Mouse (Mus musculus): ENCODE data around the gene Samm50.

The Samm50 gene

DNA sequence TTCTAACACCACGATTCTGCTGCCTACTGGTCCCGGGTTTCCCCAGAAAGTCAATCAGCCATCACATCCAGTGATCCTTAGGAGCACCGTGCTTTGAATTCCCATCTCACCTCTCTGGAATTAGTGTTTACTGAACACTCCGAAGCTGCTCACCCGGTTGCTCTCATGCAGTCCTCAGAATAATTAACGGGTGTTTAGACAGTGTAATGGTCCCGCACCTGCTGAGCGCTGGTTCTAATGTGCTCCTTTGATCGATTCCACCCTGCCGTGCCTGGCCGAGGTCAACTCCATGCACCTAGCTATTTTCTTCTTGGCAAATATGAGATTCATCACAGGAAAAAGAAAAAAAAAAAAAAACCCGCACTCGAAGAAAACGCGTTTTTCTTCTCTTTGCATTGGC lies 46.5 kb downstream of the Samm50 start:
- DNase-seq (ENCODE audit: low spot score), result no peak

DNA sequence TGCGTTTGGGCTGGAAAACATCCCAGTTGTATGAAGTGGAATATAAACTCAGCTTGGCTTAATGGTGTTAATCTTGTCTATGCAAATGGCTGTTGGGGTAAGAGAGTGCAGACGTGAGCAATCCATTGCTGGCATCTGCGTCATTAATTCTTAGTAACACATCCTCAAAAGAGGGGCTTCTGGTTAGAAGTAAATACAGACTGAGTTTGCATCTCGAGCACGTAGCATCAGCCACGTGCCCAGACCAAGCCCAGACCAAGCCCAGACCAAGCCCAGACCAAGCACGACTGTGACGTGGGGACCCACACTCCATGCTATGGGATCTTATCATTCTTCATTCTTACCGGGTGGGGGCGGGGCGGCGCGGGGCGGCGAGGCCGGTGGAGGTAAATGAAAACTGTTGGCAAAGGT lies 47.0 kb downstream of the Samm50 start:
- DNase-seq (ENCODE audit: low spot score), result no peak

DNA sequence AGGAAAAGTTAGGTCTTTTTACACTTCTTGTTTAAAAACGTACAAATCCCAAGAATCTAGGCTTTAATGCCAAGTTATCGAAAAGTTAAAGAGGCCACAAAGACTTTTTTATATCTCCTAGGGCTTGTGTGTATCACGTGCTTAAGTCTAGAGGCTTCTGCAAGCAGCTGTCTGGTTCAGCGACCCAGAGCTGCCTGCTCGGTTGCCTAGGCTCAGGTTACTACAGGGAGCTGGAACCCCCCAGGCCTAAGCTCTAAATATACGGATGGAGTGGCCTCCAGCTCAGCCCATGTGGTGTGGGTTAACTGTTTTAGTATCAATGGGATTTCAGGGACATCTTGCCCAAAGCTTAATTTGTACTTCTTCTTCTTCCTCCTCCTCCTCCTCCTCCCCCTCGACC lies 49.5 kb downstream of the Samm50 start:
- DNase-seq (ENCODE audit: low spot score), result no peak

DNA sequence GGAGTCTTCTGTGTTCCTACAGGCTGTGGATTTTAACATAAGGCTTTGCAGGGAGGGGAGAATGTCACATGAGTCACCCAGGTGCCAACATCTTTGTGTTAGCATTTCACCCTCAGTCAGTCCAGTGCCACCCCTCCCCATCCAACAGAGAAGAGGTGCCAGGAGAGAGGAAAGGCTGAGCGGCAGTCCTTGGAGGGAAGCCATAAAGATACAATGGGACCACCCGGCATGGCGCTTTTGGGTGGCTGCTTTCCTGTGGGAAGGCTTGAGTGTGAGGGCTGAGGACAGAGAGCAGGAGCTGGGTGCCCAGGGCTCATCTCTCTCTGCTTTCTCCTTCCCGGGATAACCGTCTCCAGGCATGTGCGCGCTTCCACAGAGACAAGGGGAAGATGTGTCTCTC lies 53.1 kb downstream of the Samm50 start:
- DNase-seq (ENCODE audit: low spot score), result no peak

DNA sequence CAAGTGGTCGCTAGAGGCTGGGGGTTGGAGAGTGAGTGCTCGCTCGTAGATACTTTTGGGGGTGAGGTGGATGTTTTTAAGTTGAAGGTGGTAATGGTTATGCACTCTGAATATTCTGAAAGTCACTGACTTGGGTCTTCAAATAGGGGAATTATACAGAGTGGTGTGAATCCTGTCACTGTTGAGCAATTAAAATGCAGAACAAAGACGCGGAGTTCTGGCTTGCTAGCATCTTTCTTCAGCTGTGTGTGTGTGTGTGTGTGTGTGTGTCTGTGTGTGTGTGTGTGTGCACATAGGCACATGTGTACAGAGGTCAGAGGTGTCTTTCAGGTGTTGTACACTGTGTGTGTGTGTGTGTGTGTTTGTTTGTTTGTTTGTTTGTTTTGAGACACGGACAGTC lies 54.2 kb downstream of the Samm50 start:
- no peak for DNase-seq (ENCODE audit: low spot score)

DNA sequence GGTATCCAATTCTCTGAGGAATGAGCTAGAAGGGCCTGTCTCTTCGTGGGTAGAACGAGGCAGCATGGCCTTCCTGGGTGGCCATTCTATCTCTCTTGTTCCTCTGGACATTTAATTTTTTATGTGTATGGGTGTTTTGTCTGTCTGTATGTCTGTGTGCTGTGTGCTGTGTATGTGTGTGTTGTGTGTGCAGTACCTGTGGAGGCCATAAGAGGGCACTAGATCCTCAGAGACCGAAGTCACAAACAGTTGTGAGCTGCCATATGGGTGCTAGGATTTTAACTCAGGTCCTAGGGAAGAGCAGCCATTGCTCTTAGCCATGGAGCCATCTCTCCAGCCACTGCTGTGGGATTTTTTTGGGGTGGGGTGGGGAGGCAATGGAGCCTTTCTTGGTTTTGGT lies 55.3 kb downstream of the Samm50 start:
- no peak for DNase-seq (ENCODE audit: low spot score)

DNA sequence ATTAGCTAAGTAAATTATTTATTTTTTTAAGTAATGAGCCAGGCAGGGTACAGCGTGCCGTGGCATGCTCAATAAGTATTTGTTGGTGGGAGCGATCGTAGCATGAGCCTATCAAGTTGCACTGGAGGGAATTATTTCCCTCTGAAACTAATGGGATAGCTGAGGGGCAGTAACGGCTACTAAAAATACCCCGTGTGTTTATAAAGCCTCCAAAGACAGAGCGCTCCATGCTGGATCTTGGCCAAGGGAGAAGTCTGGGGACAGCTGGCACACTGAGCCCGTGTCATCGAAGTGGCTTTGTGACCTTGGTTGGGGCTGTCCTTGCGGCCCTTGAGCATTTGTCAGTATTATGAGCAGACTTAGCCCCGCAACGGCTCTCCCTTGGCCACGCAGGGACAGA lies 59.2 kb downstream of the Samm50 start:
- DNase-seq (ENCODE audit: low spot score), result no peak

DNA sequence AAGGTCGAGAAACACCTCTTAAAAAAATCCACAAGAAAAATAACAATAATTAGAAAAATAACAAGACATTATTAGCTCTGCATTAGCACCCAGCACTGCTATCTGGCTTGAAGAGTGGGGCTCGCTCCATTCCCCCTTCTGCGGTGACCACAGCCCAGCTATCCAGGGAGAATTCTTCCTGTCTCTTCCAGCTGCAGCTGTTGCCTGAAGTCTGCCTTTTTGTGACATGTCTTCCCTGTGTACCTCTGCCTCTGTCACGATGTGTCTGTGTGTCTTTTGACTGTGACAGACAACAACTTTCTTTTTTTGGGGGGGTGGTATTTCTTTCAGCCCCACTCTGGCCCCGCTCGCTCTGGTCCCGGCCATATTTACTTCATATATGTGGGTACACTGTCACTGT lies 60.6 kb downstream of the Samm50 start:
- no peak for DNase-seq (ENCODE audit: low spot score)

DNA sequence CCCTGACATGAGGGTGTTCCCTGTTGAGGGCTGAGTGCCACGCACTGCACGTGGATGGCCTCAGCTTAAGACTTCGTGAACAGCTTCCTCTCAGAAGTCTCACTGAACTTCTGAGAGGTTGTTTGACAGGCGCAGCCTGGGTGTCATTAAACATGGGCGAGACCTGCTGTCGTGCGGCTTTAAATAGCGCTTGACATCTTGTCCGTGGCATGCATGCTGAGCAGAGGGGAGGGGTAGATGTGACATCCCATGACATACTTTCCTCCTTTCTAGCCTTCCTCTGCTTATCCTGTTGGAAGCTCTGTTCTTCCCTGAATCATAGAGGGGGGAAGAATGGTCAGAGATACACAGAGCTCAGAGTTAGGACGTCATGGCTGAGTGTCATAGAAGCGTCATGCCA lies 61.7 kb downstream of the Samm50 start:
- DNase-seq (ENCODE audit: low spot score), result no peak

DNA sequence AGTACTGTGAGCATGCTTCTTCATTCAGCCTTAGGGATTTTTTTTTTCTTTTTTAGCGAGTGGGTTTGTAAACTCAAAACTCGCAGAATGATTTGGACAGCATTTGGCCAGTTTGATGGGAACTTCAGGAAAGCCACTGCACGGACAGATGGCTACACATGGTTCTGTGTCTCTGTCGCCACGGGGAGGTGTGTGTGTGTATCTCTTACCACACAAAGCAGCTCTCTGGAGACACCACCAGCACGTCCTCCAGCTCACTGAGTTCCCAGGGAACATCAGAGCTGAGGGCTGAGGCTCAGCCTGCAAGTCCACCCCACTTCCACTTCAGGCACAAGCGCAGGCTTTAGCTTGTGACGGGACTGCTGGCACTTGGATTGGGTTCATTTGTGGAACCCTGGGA lies 62.3 kb downstream of the Samm50 start:
- DNase-seq (ENCODE audit: low spot score), result no peak

DNA sequence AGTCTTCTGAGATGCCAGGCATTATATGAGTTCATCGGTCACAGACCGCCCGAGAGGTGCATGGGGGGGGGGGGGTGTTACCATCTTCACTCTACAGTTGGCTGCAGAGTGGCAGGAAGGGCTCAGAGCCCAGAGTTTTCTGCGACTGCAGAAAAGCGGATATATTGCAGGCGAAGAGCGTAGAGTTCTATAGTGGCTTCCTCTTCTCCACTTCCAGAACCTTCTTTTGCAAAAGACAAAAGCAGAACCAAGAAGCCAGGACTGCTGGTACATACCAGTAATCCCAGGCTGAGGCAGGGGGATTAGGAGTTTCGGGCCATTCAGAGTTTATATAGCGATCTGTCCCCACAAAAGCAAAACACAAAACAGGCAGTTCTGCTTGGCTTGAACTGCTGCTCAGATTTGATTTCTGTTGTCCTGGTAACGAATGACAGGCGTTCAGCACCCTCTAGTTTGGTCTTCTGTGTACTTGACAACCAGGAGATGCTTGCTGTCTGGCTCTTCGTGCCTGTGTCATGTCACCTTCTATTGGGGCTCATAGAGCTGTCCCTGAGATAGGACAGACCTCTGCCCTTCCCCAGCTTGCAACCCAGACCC lies 64.3 kb downstream of the Samm50 start:
- no peak for DNase-seq (ENCODE audit: low spot score)

DNA sequence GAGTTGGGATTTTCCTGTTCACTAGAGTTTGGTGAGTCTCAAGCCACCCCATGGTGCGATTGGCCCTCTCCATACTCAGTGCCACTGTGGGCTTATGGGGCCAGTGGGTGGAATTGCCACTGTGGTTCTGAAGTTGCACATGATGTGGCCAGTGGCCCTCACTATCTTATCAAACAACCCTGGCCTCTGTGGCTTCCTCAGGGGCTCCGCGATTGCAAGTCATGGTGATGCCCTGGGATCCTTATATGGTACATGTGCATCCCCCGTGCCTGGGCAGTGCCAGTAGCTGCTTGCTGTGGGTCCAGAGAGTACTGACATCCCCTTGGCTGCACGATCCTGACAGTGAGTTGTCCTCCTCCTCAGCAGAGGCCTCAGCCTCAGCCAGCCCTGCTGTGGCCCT lies 64.8 kb downstream of the Samm50 start:
- no peak for DNase-seq (ENCODE audit: low spot score)

DNA sequence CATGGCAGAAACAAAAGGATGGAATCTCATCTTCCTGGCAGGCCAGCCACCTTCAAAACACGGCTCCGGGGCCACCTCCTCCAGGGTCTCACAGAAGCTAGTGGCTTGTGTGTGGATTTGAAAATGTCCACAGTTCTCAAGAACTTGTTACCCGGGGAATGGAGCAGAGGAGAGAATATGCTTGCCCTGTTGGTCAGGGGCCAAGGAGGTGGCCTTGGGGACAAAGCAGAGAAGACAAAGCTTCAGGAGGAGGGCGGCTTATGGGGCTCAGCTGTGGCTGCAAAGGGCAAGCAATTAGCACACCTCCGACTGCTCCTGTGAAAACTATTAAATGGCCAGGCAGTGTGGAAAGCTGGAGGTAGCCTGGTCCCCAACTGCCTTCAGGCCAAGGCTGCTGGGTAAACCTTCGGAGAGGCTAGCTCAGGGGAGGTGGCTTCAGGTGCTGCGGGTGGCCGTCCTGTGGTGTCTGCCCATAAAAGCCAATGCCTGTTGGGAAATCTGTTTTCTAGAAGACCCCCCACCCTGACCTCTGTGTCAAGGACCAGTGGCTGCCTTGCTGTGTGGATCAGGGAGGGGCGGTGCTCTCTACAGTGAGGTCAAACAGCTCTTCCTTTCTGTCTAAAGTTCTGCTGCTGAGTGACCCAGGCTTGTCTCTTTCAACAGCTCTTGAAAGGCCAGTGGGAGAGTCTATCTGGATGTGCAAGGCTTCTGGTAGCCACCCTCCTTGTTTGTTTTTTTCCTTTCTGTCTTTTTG lies 66.7 kb downstream of the Samm50 start:
- DNase-seq (ENCODE audit: low spot score), result no peak

DNA sequence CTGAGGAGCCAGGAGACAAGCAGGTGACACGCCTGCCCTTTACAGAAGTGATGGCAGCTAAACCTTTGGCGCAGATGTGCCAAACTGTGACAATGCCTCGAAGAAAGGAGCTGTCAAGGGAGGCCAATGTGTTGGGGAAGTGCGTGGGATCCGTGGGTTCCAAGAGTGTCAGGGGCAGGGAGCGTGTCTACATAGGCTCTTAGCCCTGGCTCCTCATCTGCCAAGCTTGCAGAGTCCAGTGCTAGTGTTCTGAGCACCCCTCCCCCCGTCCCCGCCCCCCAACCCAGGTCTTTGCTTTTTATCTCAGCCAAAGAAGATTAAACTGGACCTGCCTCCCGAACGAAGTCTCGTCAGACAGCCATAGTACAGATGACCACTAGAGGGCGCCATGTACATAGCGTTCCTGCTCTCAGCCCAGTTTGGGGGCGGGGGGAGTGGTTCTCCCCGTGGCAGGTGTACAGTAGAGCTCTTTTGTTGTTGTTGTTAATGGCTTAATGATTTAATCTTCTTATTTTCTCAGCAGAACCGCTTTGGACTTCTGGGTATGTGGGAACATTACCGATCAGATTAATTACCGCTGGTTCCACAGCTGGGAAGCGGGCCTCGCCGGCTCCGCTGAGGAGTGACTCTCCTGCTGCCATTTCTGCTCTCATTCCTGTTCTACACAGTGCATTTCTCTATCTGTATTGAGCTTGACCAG lies 68.2 kb downstream of the Samm50 start:
- peak; percentile 41 for DNase-seq (ENCODE audit: low spot score)

DNA sequence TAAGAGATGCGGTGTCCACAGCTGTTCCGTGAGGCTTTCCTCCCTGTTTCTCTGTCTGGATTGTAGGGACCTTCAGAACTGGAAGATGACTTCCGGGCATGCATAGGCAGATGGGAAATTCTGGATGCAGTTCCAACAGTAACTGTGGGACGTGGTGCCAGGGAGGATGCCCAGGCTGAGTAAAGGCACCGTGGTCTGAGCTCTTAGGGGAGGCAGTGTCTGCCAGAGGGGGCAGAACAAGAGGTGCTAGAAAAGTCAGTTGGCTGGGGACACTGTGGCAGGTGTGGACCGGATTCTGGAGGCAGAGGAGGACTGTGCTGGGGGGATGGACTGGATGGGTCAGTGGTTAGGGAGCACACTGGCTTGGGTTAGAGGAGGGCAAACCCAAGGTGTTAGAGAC lies 70.6 kb downstream of the Samm50 start:
- no peak for DNase-seq (ENCODE audit: low spot score)

DNA sequence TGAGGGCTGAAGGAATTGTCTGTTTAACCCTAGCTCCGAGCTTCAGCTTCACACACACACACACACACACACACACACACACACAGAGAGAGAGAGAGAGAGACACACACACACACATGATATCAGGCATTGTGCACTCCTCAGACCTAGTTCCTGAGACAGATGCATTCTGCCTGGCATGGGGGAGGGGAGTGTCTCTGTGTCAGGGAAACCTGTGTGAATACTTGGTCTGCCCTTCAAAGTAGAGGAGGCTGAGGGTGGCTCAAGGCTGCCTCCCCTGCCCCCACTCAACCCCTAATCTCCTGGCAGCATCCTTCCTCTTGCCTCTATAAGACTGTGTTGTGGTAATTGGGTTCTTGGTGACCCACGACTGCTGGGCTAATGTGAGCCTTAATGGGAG lies 71.5 kb downstream of the Samm50 start:
- DNase-seq (ENCODE audit: low spot score), result no peak

DNA sequence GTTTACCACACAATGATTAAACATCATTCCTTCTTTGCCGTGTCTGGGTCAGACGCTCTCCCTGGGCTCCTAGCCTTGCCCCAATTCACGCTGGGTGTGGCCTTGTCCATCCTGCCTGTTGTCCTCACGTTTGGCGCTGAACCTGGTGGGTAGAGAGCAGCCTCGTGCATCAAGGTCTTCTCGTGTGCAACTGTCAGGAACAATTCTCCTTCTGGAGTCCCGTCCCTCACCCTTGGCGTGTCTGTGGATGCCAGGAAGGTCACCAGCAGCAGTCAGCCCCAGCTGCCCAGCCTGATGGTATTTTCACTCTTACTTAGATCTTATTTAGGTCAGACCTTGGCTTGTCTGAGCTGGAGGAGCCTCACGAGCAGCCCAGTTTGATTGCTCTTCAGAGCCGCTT lies 73.1 kb downstream of the Samm50 start:
- DNase-seq (ENCODE audit: low spot score), result no peak

DNA sequence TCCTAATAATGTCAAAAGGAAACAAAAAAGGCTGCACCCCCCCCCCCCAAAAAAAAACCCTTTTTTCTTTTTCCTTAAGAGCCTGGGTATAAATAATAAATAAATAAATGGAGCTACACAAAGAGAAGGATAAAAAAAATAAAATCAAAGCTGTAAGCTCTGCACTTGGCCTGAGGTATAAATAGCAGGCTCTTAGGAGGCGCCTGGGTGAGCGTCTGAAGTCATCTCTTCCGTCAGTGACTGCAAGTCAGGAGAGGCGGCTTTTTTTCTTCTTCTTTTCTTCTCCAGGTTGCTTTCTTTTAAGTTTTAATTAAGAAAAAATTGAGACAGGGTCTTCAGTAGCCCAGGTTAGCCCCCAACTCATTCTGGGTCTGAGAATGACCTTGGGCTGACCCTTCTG lies 74.2 kb downstream of the Samm50 start:
- no peak for DNase-seq (ENCODE audit: low spot score)

Measured in yolk sac, embryonic 10.5 days (tissue).